ENCODE assay signal across 8 mouse cellular contexts in genomic region chr12:110775628-110776426, GRCm38 (mm10). TPM values are rescaled to one million over a fixed set of nuclear protein-coding genes. Genes with fewer than 3 reads are reported as not detected.
DNase-seq lines count a peak whose midpoint lies in the region; ATAC-seq and TF ChIP-seq lines count a peak whose summit lies in the region.

No protein-coding gene starts in this region.

- no peaks in the 10 kb centered on the region for H3K27me3 ChIP-seq in heart, embryonic 13.5 days (replicated peaks)
- H3K27me3 ChIP-seq in liver, postnatal 0 days (ENCODE audit: insufficient read depth, low read length), result no peaks in the 10 kb centered on the region

- ATAC-seq in heart, embryonic 13.5 days (ENCODE audit: extremely low read depth, insufficient number of reproducible peaks, low FRiP score, low TSS enrichment), result no peak
- ATAC-seq in liver, postnatal 0 days, result peak; percentile 71

- H3K4me2 ChIP-seq in heart, embryonic 13.5 days, result no peak overlapping the region
- H3K4me2 ChIP-seq in liver, postnatal 0 days (ENCODE audit: low read depth, low read length), result no peak overlapping the region

- peaks cover 35% of the 10 kb centered on the region for H3K4me1 ChIP-seq in heart, embryonic 13.5 days
- peaks cover 28% of the 10 kb centered on the region for H3K4me1 ChIP-seq in liver, postnatal 0 days (ENCODE audit: insufficient read depth)

- peak overlapping the region; percentile 37; the same call in 1 of the 2 replicates for H3K27ac ChIP-seq in heart, embryonic 13.5 days (replicated peaks)
- peak overlapping the region; percentile 29; the same call in 1 of the 2 replicates for H3K27ac ChIP-seq in liver, postnatal 0 days (ENCODE audit: low read depth)

- H3K4me3 ChIP-seq in heart, embryonic 13.5 days, result no peak overlapping the region
- no peak overlapping the region for H3K4me3 ChIP-seq in liver, postnatal 0 days (ENCODE audit: low read depth, low read length)

- TF ChIP-seq EP300 in liver, postnatal 0 days (IDR thresholded peaks at IDR 0.05; ENCODE audit: low read depth), result no peak

- H3K9ac ChIP-seq in heart, embryonic 13.5 days, result no peak overlapping the region
- no peak overlapping the region for H3K9ac ChIP-seq in liver, postnatal 0 days (replicated peaks)

- 59% methylated on average over 5 of the region's 5 CpGs for WGBS in heart, embryonic 13.5 days
- 39% methylated on average over 5 of the region's 5 CpGs for WGBS in liver, postnatal 0 days (ENCODE audit: insufficient replicate concordance)

- no peaks in the 10 kb centered on the region for H3K9me3 ChIP-seq in heart, embryonic 13.5 days
- H3K9me3 ChIP-seq in liver, postnatal 0 days (ENCODE audit: low read length), result no peaks in the 10 kb centered on the region

- peaks cover 16% of the 10 kb centered on the region for H3K36me3 ChIP-seq in heart, embryonic 13.5 days
- H3K36me3 ChIP-seq in liver, postnatal 0 days (replicated peaks; ENCODE audit: insufficient read depth, low read length), result peaks cover 7% of the 10 kb centered on the region

- TF ChIP-seq CTCF in liver, postnatal 0 days (IDR thresholded peaks at IDR 0.05; ENCODE audit: low read depth), result no peak

- DNase-seq in heart, postnatal 4 days, result no peak
- DNase-seq in A20 (ENCODE audit: low read depth, low spot score), result peak; percentile 86
- peak; percentile 11 for DNase-seq in embryo, embryonic 11 days
- DNase-seq in liver, postnatal 0 days, result no peak
- no peak for DNase-seq in right cerebral cortex, postnatal 4 days
- DNase-seq in urinary bladder, postnatal 14 days (ENCODE audit: low spot score), result no peak
- DNase-seq in adrenal gland, adult (ENCODE audit: inconsistent age in 2 of 2, low spot score in 1 of 2), result no peak

RNA-seq across cellular contexts. Expression of gene Wdr20, which starts 38.1 kb away (rescaled TPM):
- polyA plus RNA-seq in heart, embryonic 13.5 days (2015; fragmentation: Nextera tagmentation; extraction: Ambion mirVana), result 14.3 and 14.5 TPM in 2 replicates
- 10 to 100 TPM; 33.7 to 35.2 TPM for total RNA-seq in heart, postnatal 4 days (2021)
- 6.4 and 7.0 TPM in 2 replicates for polyA plus RNA-seq in liver, postnatal 0 days (2015; fragmentation: Nextera tagmentation; extraction: Ambion mirVana)

Comparison
In these comparisons a context has a peak if more than half of its experiments do, and no peak if none do; other contexts are left out.
1. DNase-seq: peak in A20 (single experiment) and embryo, embryonic 11 days (single experiment); none in heart, postnatal 4 days (single experiment), liver, postnatal 0 days (single experiment), right cerebral cortex, postnatal 4 days (single experiment), urinary bladder, postnatal 14 days (single experiment) and adrenal gland, adult (0 of 2).